Mouse (Mus musculus) liver, embryonic 11.5 days (tissue): ENCODE results near the gene Mettl2. TPM values are rescaled to one million over a fixed set of nuclear protein-coding genes. Genes with fewer than 3 reads are reported as not detected.

ENCODE experiments used
- ATAC-seq: fragments of 200-750 bp; cut with Nextera tagmentation; replicated peaks from 2 replicates; pipeline ENCODE4 v1.8.0; 2017; ENCODE audit warnings: moderate number of reproducible peaks, mild to moderate bottlenecking, moderate TSS enrichment, moderate library complexity; ENCODE audit not compliant: low FRiP score
- DNase-seq: peaks from one replicate; pipeline ENCODE4 v3.0.0-alpha.2; 2017; ENCODE audit warnings: low spot score
- H3K27ac ChIP-seq: fragments of 300-500 bp; sonication (generic); 2 replicates; pipeline ENCODE4 v1.5.1; 2014; ENCODE audit warnings: mild to moderate bottlenecking, low read depth, low read length, control low read depth
- H3K27me3 ChIP-seq: fragments of 300-500 bp; sonication (generic); replicated peaks from 2 replicates; pipeline ENCODE4 v1.6.1; 2014; ENCODE audit warnings: low read length, mixed read lengths; ENCODE audit not compliant: control insufficient read depth, insufficient read depth
- H3K36me3 ChIP-seq: fragments of 300-500 bp; sonication (generic); 2 replicates; pipeline ENCODE4 v1.6.1; 2014; ENCODE audit warnings: mild to moderate bottlenecking, low read length, moderate library complexity, mixed read lengths; ENCODE audit not compliant: control insufficient read depth, insufficient read depth
- H3K4me1 ChIP-seq: fragments of 300-500 bp; sonication (generic); replicated peaks from 2 replicates; pipeline ENCODE4 v1.6.1; 2014; ENCODE audit warnings: low read length, mixed read lengths; ENCODE audit not compliant: control insufficient read depth, insufficient read depth
- H3K4me2 ChIP-seq: fragments of 300-500 bp; sonication (generic); 2 replicates; pipeline ENCODE4 v1.6.1; 2014; ENCODE audit warnings: mild to moderate bottlenecking, control low read depth, moderate library complexity
- H3K4me3 ChIP-seq: fragments of 300-500 bp; sonication (generic); 2 replicates; pipeline ENCODE4 v1.5.1; 2014; ENCODE audit warnings: low read depth, low read length, control low read depth
- H3K9ac ChIP-seq: fragments of 300-500 bp; sonication (generic); 2 replicates; pipeline ENCODE4 v1.6.1; 2014; ENCODE audit warnings: low read depth, low read length, control low read depth
- H3K9me3 ChIP-seq: fragments of 300-500 bp; sonication (generic); 2 replicates; pipeline ENCODE4 v1.6.1; 2016; ENCODE audit warnings: low read length, inconsistent platforms, mixed read lengths; ENCODE audit not compliant: control insufficient read depth
- WGBS: fragments of 180-500 bp; shearing (Covaris S2); extraction: QIAGEN DNeasy Blood & Tissue Kit; methylation state at CpG from one replicate; pipeline ENCODE4 v1.1.7; 2014; 5-methylcytosine and 5-hydroxymethylcytosine counted together
- polyA plus RNA-seq: library from polyadenylated mRNA; unstranded; fragments of >200 nt; fragmentation: Nextera tagmentation; extraction: Ambion mirVana; gene quantifications from 2 replicates; pipeline ENCODE4 v1.2.1, GENCODE M21; 2014

The Mettl2 gene
- polyA plus RNA-seq, 1 experiment from 2014 or later, result 46.9 TPM

- Histone ChIP-seq H3K27ac (peak overlapping the region; percentile 70), H3K4me3 (no peak overlapping the region), H3K4me1 (peaks cover 40% of the 10 kb centered on the region), H3K4me2 (no peak overlapping the region), H3K36me3 (no peaks in the 10 kb centered on the region), H3K9ac (no peak overlapping the region; the same call in 1 of the 2 replicates), H3K9me3 (no peaks in the 10 kb centered on the region), H3K27me3 (no peaks in the 10 kb centered on the region; the same call in 1 of the 2 replicates)
- DNase-seq, result no peak
- WGBS, result 64% methylated on average over 1 of the region's 1 CpGs
- ATAC-seq, result no peak
Measured at GRCm38 (mm10) chr11:105149766-105150165, 23.5 kb downstream of the Mettl2 start.

GRCm38 (mm10) chr11:105150691-105151090 is 24.5 kb downstream of the Mettl2 start:
- Histone ChIP-seq H3K4me1 (peaks cover 40% of the 10 kb centered on the region), H3K27ac (no peak overlapping the region)

GRCm38 (mm10) chr11:105151226-105152016 is 25.2 kb downstream of the Mettl2 start:
- Histone ChIP-seq H3K27ac (peak overlapping the region; percentile 81), H3K36me3 (no peaks in the 10 kb centered on the region), H3K4me3 (no peak overlapping the region), H3K27me3 (no peaks in the 10 kb centered on the region; the same call in 1 of the 2 replicates), H3K4me2 (peak overlapping the region; percentile 38), H3K4me1 (peaks cover 44% of the 10 kb centered on the region), H3K9me3 (no peaks in the 10 kb centered on the region), H3K9ac (peak overlapping the region; percentile 55)
- no peak for ATAC-seq
- WGBS, result 21% methylated on average over 18 of the region's 19 CpGs
- DNase-seq, result no peak

More at GRCm38 (mm10) chr11:105150691-105151090, 24.5 kb downstream of the Mettl2 start:
- no peaks in the 10 kb centered on the region; the same call in 1 of the 2 replicates for H3K27me3 ChIP-seq
- no peak overlapping the region for H3K4me3 ChIP-seq
- H3K4me2 ChIP-seq, result peak overlapping the region; percentile 38; the same call in 1 of the 2 replicates
- WGBS, result 64% methylated on average over 4 of the region's 4 CpGs
- 0 out of 2 replicates have a peak overlapping the region, but pooled peaks have one; percentile 39 for H3K9ac ChIP-seq
- H3K9me3 ChIP-seq, result no peaks in the 10 kb centered on the region
- no peak for DNase-seq
- H3K36me3 ChIP-seq, result no peaks in the 10 kb centered on the region
- ATAC-seq, result no peak

GRCm38 (mm10) chr11:105152017-105152300 is 25.7 kb downstream of the Mettl2 start:
- Histone ChIP-seq H3K27me3 (no peaks in the 10 kb centered on the region; the same call in 1 of the 2 replicates), H3K9me3 (no peaks in the 10 kb centered on the region), H3K27ac (peak overlapping the region; percentile 81), H3K4me3 (no peak overlapping the region), H3K4me2 (peak overlapping the region; percentile 38), H3K9ac (peak overlapping the region; percentile 55), H3K36me3 (no peaks in the 10 kb centered on the region), H3K4me1 (peaks cover 49% of the 10 kb centered on the region)
- no peak for DNase-seq
- ATAC-seq, result no peak
- 36% methylated on average over 3 of the region's 4 CpGs for WGBS

- no peaks in the 10 kb centered on the region; the same call in 1 of the 2 replicates for H3K27me3 ChIP-seq
- no peaks in the 10 kb centered on the region for H3K36me3 ChIP-seq
- no peak overlapping the region for H3K4me3 ChIP-seq
- peak overlapping the region; percentile 51 for H3K4me2 ChIP-seq
- peak overlapping the region; percentile 59 for H3K9ac ChIP-seq
- DNase-seq (peak; percentile 74), ATAC-seq (peak; percentile 91)
- peak overlapping the region; percentile 96 for H3K27ac ChIP-seq
- 47% methylated on average over 11 of the region's 11 CpGs for WGBS
- peaks cover 50% of the 10 kb centered on the region for H3K4me1 ChIP-seq
- H3K9me3 ChIP-seq, result no peaks in the 10 kb centered on the region
Measured at GRCm38 (mm10) chr11:105152357-105152899, 26.2 kb downstream of the Mettl2 start.

GRCm38 (mm10) chr11:105153068-105153833 is 27.0 kb downstream of the Mettl2 start:
- ATAC-seq (peak; percentile 58), DNase-seq (no peak)
- Histone ChIP-seq H3K9ac (peak overlapping the region; percentile 59), H3K9me3 (no peaks in the 10 kb centered on the region), H3K27ac (peak overlapping the region; percentile 96), H3K4me1 (peaks cover 50% of the 10 kb centered on the region), H3K36me3 (no peaks in the 10 kb centered on the region), H3K4me3 (no peak overlapping the region; the same call in 1 of the 2 replicates), H3K27me3 (no peaks in the 10 kb centered on the region; the same call in 1 of the 2 replicates), H3K4me2 (peak overlapping the region; percentile 51)
- 32% methylated on average over 12 of the region's 12 CpGs for WGBS

GRCm38 (mm10) chr11:105155915-105156314 is 29.7 kb downstream of the Mettl2 start:
- no peaks in the 10 kb centered on the region; the same call in 1 of the 2 replicates for H3K27me3 ChIP-seq
- H3K4me2 ChIP-seq, result no peak overlapping the region
- no peaks in the 10 kb centered on the region for H3K36me3 ChIP-seq
- DNase-seq, result no peak
- no peaks in the 10 kb centered on the region for H3K9me3 ChIP-seq
- H3K27ac ChIP-seq, result no peak overlapping the region
- H3K4me3 ChIP-seq, result no peak overlapping the region
- ATAC-seq, result no peak
- 60% methylated on average over 4 of the region's 4 CpGs for WGBS
- H3K9ac ChIP-seq, result no peak overlapping the region
- peaks cover 42% of the 10 kb centered on the region for H3K4me1 ChIP-seq

GRCm38 (mm10) chr11:105156748-105157267 is 30.6 kb downstream of the Mettl2 start:
- peak overlapping the region; percentile 37 for H3K4me3 ChIP-seq
- peaks cover 33% of the 10 kb centered on the region for H3K4me1 ChIP-seq

More at GRCm38 (mm10) chr11:105156748-105157267, 30.6 kb downstream of the Mettl2 start:
- ATAC-seq (no peak), DNase-seq (no peak)
- peak overlapping the region; percentile 36 for H3K4me2 ChIP-seq
- H3K27ac ChIP-seq, result peak overlapping the region; percentile 54
- no peaks in the 10 kb centered on the region; the same call in 1 of the 2 replicates for H3K27me3 ChIP-seq
- no peaks in the 10 kb centered on the region for H3K9me3 ChIP-seq
- peak overlapping the region; percentile 57 for H3K9ac ChIP-seq
- H3K36me3 ChIP-seq, result no peaks in the 10 kb centered on the region
- WGBS, result 56% methylated on average over 19 of the region's 19 CpGs
